Mouse (Mus musculus) lung, adult 2 months (tissue): Measurements from ENCODE around the gene Tmeff1. TPM values are rescaled to one million over a fixed set of nuclear protein-coding genes. Genes with fewer than 3 reads are reported as not detected.
A peak's percentile ranks its signal among the peaks of the same experiment; 100 is the strongest.

Source experiments
- DNase-seq: peaks from one replicate; pipeline ENCODE4 v3.0.0; 2022
- H3K4me1 ChIP-seq: fragments of 200-500 bp; 2 replicates; pipeline ENCODE4 v1.6.1; 2011; ENCODE audit warnings: low read length; ENCODE audit not compliant: control insufficient read depth, insufficient read depth
- H3K4me3 ChIP-seq: fragments of 200-500 bp; replicated peaks from 2 replicates; pipeline ENCODE3; 2011; ENCODE audit warnings: low read depth, mild to moderate bottlenecking, control low read depth, low read length; ENCODE audit errors: extremely low read depth
- CTCF ChIP-seq: fragments of 200-500 bp; IDR thresholded peaks from 2 replicates; pipeline ENCODE4 v1.5.1; 2011; ENCODE audit warnings: mild to moderate bottlenecking, low read length, control low read depth; ENCODE audit not compliant: insufficient read depth
- POLR2A ChIP-seq: fragments of 200-500 bp; IDR thresholded peaks from 2 replicates; pipeline ENCODE4 v1.6.1; 2011; ENCODE audit warnings: low read depth, mild to moderate bottlenecking, control low read depth, low read length, borderline replicate concordance; ENCODE audit errors: extremely low read depth
- WGBS: fragments of 180-500 bp; shearing (Covaris S2); methylation state at CpG from one replicate; pipeline ENCODE4 v1.1.7; 2018; 5-methylcytosine and 5-hydroxymethylcytosine counted together
- polyA plus RNA-seq: library from polyadenylated mRNA; depleted of rRNA; stranded (reverse); fragments of >200 nt; gene quantifications from 2 replicates; pipeline ENCODE4 v1.2.3, GENCODE M21; 2012; rRNA removed

The Tmeff1 gene
- polyA plus RNA-seq = 12.6 and 20.8 TPM in 2 replicates

GRCm38 (mm10) chr4:48584421-48585240 lies at the start of gene Tmeff1:
TSS of gene Tmeff1 (plus strand) at chr4:48585174.
- DNase-seq = peak; percentile 36
- TF ChIP-seq CTCF = no peak
- H3K4me1 ChIP-seq = peaks cover 2% of the 10 kb centered on the region
- H3K4me3 ChIP-seq = peak within 1 kb of the TSS; percentile 94
- 3% methylated on average over 64 of the region's 64 CpGs for WGBS

GRCm38 (mm10) chr4:48536275-48536674 lies 48.7 kb upstream of the Tmeff1 start:
- WGBS = 62% methylated on average over 5 of the region's 5 CpGs
- no peak for DNase-seq
- TF ChIP-seq POLR2A (no peak), CTCF (no peak)
- Histone ChIP-seq H3K4me3 (no peak overlapping the region), H3K4me1 (no peaks in the 10 kb centered on the region; the same call in 1 of the 2 replicates)

GRCm38 (mm10) chr4:48537024-48537423 lies 48.0 kb upstream of the Tmeff1 start:
- WGBS = 89% methylated on average over 5 of the region's 5 CpGs
- DNase-seq = no peak
- Histone ChIP-seq H3K4me3 (no peak overlapping the region), H3K4me1 (peaks cover 6% of the 10 kb centered on the region)
- TF ChIP-seq CTCF = no peak
- TF ChIP-seq POLR2A = no peak

GRCm38 (mm10) chr4:48538581-48538980 lies 46.4 kb upstream of the Tmeff1 start:
- DNase-seq = no peak
- TF ChIP-seq CTCF (no peak), POLR2A (no peak)
- Histone ChIP-seq H3K4me3 (no peak overlapping the region), H3K4me1 (peaks cover 7% of the 10 kb centered on the region)
- WGBS = 83% methylated on average over 2 of the region's 2 CpGs

GRCm38 (mm10) chr4:48539841-48540575 lies 45.0 kb upstream of the Tmeff1 start, which contains the start of gene Msantd3:
TSS of gene Msantd3 (plus strand) at chr4:48539935.
- Histone ChIP-seq H3K4me1 (peaks cover 7% of the 10 kb centered on the region), H3K4me3 (peak within 1 kb of the TSS; percentile 87)
- peak; percentile 44 for DNase-seq
- no peak for TF ChIP-seq POLR2A
- no peak for TF ChIP-seq CTCF
- WGBS = 8% methylated on average over 86 of the region's 86 CpGs

- 1% methylated on average over 47 of the region's 50 CpGs for WGBS
- H3K4me3 ChIP-seq = peak overlapping the region; percentile 76
- DNase-seq = peak; percentile 53
- TF ChIP-seq CTCF (no peak), POLR2A (no peak)
- H3K4me1 ChIP-seq = peaks cover 7% of the 10 kb centered on the region
These were observed 44.3 kb upstream of the Tmeff1 start for GRCm38 (mm10) chr4:48540576-48541111.

GRCm38 (mm10) chr4:48541526-48542250 lies 43.3 kb upstream of the Tmeff1 start:
- no peak for DNase-seq
- TF ChIP-seq POLR2A (no peak), CTCF (no peak)
- Histone ChIP-seq H3K4me3 (peak overlapping the region; percentile 58), H3K4me1 (peaks cover 7% of the 10 kb centered on the region)
- 35% methylated on average over 15 of the region's 15 CpGs for WGBS

- WGBS = 29% methylated on average over 5 of the region's 5 CpGs
- Histone ChIP-seq H3K4me1 (peaks cover 7% of the 10 kb centered on the region), H3K4me3 (no peak overlapping the region)
- DNase-seq = no peak
- TF ChIP-seq POLR2A (no peak), CTCF (no peak)
These were observed 42.6 kb upstream of the Tmeff1 start for GRCm38 (mm10) chr4:48542351-48542750.
